Mouse (Mus musculus) lung, embryonic 16.5 days (tissue): ENCODE data around the gene Cd101. TPM values are rescaled to one million over a fixed set of nuclear protein-coding genes. Genes with fewer than 3 reads are reported as not detected.

Experiments
- ATAC-seq: fragments of 200-750 bp; cut with Nextera tagmentation; 2 replicates; pipeline ENCODE4 v1.8.0; 2017; ENCODE audit warnings: low read depth, mild to moderate bottlenecking, moderate library complexity
- H3K27ac ChIP-seq: fragments of 300-500 bp; sonication (generic); 2 replicates; pipeline ENCODE4 v1.5.1; 2014; ENCODE audit warnings: mild to moderate bottlenecking, control low read depth, low read length
- H3K27me3 ChIP-seq: fragments of 300-500 bp; sonication (generic); 2 replicates; pipeline ENCODE4 v1.6.1; 2014; ENCODE audit warnings: low read depth, low read length, mixed read lengths; ENCODE audit not compliant: control insufficient read depth, insufficient read depth
- H3K36me3 ChIP-seq: fragments of 300-500 bp; sonication (generic); 2 replicates; pipeline ENCODE4 v1.6.1; 2014; ENCODE audit warnings: low read length; ENCODE audit not compliant: control insufficient read depth, insufficient read depth
- H3K4me1 ChIP-seq: fragments of 300-500 bp; sonication (generic); replicated peaks from 2 replicates; pipeline ENCODE4 v1.6.1; 2014; ENCODE audit warnings: low read length, mixed read lengths; ENCODE audit not compliant: control insufficient read depth, insufficient read depth
- H3K4me2 ChIP-seq: fragments of 300-500 bp; sonication (generic); 2 replicates; pipeline ENCODE4 v1.6.1; 2014; ENCODE audit warnings: low read depth, low read length, control low read depth
- H3K4me3 ChIP-seq: fragments of 300-500 bp; sonication (generic); 2 replicates; pipeline ENCODE4 v1.5.1; 2014; ENCODE audit warnings: mild to moderate bottlenecking, low read length, control low read depth
- H3K9ac ChIP-seq: fragments of 300-500 bp; sonication (generic); 2 replicates; pipeline ENCODE4 v1.6.1; 2014; ENCODE audit warnings: low read length, control low read depth
- H3K9me3 ChIP-seq: fragments of 300-500 bp; sonication (generic); 2 replicates; pipeline ENCODE4 v1.6.1; 2016; ENCODE audit warnings: low read length; ENCODE audit not compliant: control insufficient read depth
- WGBS: fragments of 180-500 bp; shearing (Covaris S2); extraction: QIAGEN DNeasy Blood & Tissue Kit; methylation state at CpG from one replicate; pipeline ENCODE4 v1.1.7; 2014; 5-methylcytosine and 5-hydroxymethylcytosine counted together
- polyA plus RNA-seq: library from polyadenylated mRNA; unstranded; fragments of >200 nt; fragmentation: Nextera tagmentation; extraction: Ambion mirVana; gene quantifications from 2 replicates; pipeline ENCODE4 v1.2.1, GENCODE M21; 2015

The Cd101 gene
- polyA plus RNA-seq, 1 experiment from 2014 or later = 0.28 TPM

GRCm38 (mm10) chr3:100999732-101000131, 29.6 kb downstream of the Cd101 start:
- H3K36me3 ChIP-seq = no peaks in the 10 kb centered on the region
- ATAC-seq = no peak
- H3K9me3 ChIP-seq = no peaks in the 10 kb centered on the region
- peaks cover 18% of the 10 kb centered on the region for H3K4me1 ChIP-seq
- no peak overlapping the region for H3K9ac ChIP-seq
- H3K27me3 ChIP-seq = no peaks in the 10 kb centered on the region
- H3K27ac ChIP-seq = no peak overlapping the region
- no peak overlapping the region for H3K4me3 ChIP-seq
- 21% methylated on average over 2 of the region's 2 CpGs for whole genome bisulfite sequencing
- no peak overlapping the region for H3K4me2 ChIP-seq

- Histone ChIP-seq H3K4me3 (no peak overlapping the region), H3K4me1 (peaks cover 18% of the 10 kb centered on the region), H3K36me3 (no peaks in the 10 kb centered on the region), H3K4me2 (0 out of 2 replicates have a peak overlapping the region, but pooled peaks have one; percentile 4), H3K9me3 (no peaks in the 10 kb centered on the region), H3K27me3 (no peaks in the 10 kb centered on the region), H3K27ac (no peak overlapping the region), H3K9ac (no peak overlapping the region)
- ATAC-seq = peak; percentile 39
- 13% methylated on average over 6 of the region's 6 CpGs for WGBS
Measured at GRCm38 (mm10) chr3:100998904-100999340, 30.4 kb downstream of the Cd101 start.

- H3K36me3 ChIP-seq = no peaks in the 10 kb centered on the region
- H3K9ac ChIP-seq = no peak overlapping the region
- WGBS = 28% methylated on average over 10 of the region's 10 CpGs
- H3K4me2 ChIP-seq = no peak overlapping the region
- H3K27me3 ChIP-seq = no peaks in the 10 kb centered on the region
- H3K9me3 ChIP-seq = no peaks in the 10 kb centered on the region
- ATAC-seq = peak; percentile 89
- no peak overlapping the region for H3K4me3 ChIP-seq
- peak overlapping the region; percentile 75 for H3K27ac ChIP-seq
- H3K4me1 ChIP-seq = peaks cover 22% of the 10 kb centered on the region
Measured at GRCm38 (mm10) chr3:100997785-100998570, 31.4 kb downstream of the Cd101 start.

GRCm38 (mm10) chr3:100994252-100994651, 35.1 kb downstream of the Cd101 start:
- Histone ChIP-seq H3K27ac (no peak overlapping the region), H3K9me3 (no peaks in the 10 kb centered on the region), H3K4me2 (no peak overlapping the region), H3K36me3 (no peaks in the 10 kb centered on the region), H3K9ac (no peak overlapping the region), H3K4me3 (no peak overlapping the region), H3K27me3 (no peaks in the 10 kb centered on the region), H3K4me1 (peaks cover 22% of the 10 kb centered on the region)
- 81% methylated on average over 4 of the region's 4 CpGs for WGBS
- no peak for ATAC-seq

GRCm38 (mm10) chr3:100993718-100994117, 35.6 kb downstream of the Cd101 start:
- Histone ChIP-seq H3K4me1 (peaks cover 18% of the 10 kb centered on the region), H3K36me3 (no peaks in the 10 kb centered on the region), H3K9me3 (no peaks in the 10 kb centered on the region), H3K9ac (no peak overlapping the region), H3K27me3 (no peaks in the 10 kb centered on the region), H3K4me3 (no peak overlapping the region), H3K27ac (no peak overlapping the region), H3K4me2 (0 out of 2 replicates have a peak overlapping the region, but pooled peaks have one; percentile 7)
- 20% methylated on average over 15 of the region's 15 CpGs for WGBS
- no peak for ATAC-seq

GRCm38 (mm10) chr3:100993158-100993557, 36.2 kb downstream of the Cd101 start:
- no peak overlapping the region for H3K4me3 ChIP-seq
- H3K27me3 ChIP-seq = no peaks in the 10 kb centered on the region
- ATAC-seq = no peak
- H3K4me2 ChIP-seq = no peak overlapping the region
- H3K4me1 ChIP-seq = peaks cover 15% of the 10 kb centered on the region
- WGBS = 43% methylated on average over 7 of the region's 7 CpGs
- no peak overlapping the region for H3K27ac ChIP-seq
- no peaks in the 10 kb centered on the region for H3K36me3 ChIP-seq
- H3K9me3 ChIP-seq = no peaks in the 10 kb centered on the region
- no peak overlapping the region for H3K9ac ChIP-seq

- 42% methylated on average over 1 of the region's 1 CpGs for WGBS
- Histone ChIP-seq H3K36me3 (no peaks in the 10 kb centered on the region), H3K4me1 (peaks cover 4% of the 10 kb centered on the region; the same call in 1 of the 2 replicates), H3K4me3 (no peak overlapping the region), H3K27ac (no peak overlapping the region), H3K9ac (no peak overlapping the region), H3K27me3 (no peaks in the 10 kb centered on the region), H3K4me2 (no peak overlapping the region), H3K9me3 (no peaks in the 10 kb centered on the region)
- no peak for ATAC-seq
Measured at GRCm38 (mm10) chr3:100990231-100990630, 39.1 kb downstream of the Cd101 start.

- Histone ChIP-seq H3K27ac (no peak overlapping the region), H3K4me1 (peaks cover 7% of the 10 kb centered on the region; the same call in 1 of the 2 replicates), H3K27me3 (no peaks in the 10 kb centered on the region), H3K9me3 (no peaks in the 10 kb centered on the region), H3K36me3 (no peaks in the 10 kb centered on the region), H3K4me3 (no peak overlapping the region), H3K9ac (no peak overlapping the region), H3K4me2 (no peak overlapping the region)
- ATAC-seq = no peak
- 62% methylated on average over 12 of the region's 12 CpGs for WGBS
Measured at GRCm38 (mm10) chr3:100989417-100989816, 39.9 kb downstream of the Cd101 start.

GRCm38 (mm10) chr3:100979290-100979689, 50.1 kb downstream of the Cd101 start:
- H3K4me2 ChIP-seq = no peak overlapping the region
- no peak overlapping the region for H3K9ac ChIP-seq
- no peaks in the 10 kb centered on the region for H3K27me3 ChIP-seq
- no peak overlapping the region for H3K27ac ChIP-seq
- no peaks in the 10 kb centered on the region for H3K9me3 ChIP-seq
- 61% methylated on average over 8 of the region's 8 CpGs for WGBS
- H3K4me1 ChIP-seq = no peaks in the 10 kb centered on the region
- no peak for ATAC-seq
- H3K4me3 ChIP-seq = no peak overlapping the region
- H3K36me3 ChIP-seq = no peaks in the 10 kb centered on the region
